Mouse (Mus musculus): ENCODE results near the gene Lta. TPM values are rescaled to one million over a fixed set of nuclear protein-coding genes. Genes with fewer than 3 reads are reported as not detected.

Gene Lta
- polyA plus RNA-seq, 1 experiment from 2014 or later: not detected

GRCm38 (mm10) chr17:35222299-35222698, 17.1 kb upstream of the Lta start:
- 0 out of 2 replicates have a peak overlapping the region, but pooled peaks have one; percentile 22 for H3K27ac ChIP-seq (ENCODE audit: low read depth, low read length)
- DNase-seq (ENCODE audit: low spot score) (no peak), ATAC-seq (replicated peaks; ENCODE audit: low FRiP score) (no peak)
- no peak overlapping the region for H3K4me3 ChIP-seq (ENCODE audit: low read depth, low read length)
- H3K36me3 ChIP-seq (ENCODE audit: control insufficient read depth, insufficient read depth, low read length): peaks cover 20% of the 10 kb centered on the region; the same call in 1 of the 2 replicates
- peaks cover 11% of the 10 kb centered on the region for H3K4me1 ChIP-seq (replicated peaks; ENCODE audit: control insufficient read depth, insufficient read depth, low read length)
- H3K27me3 ChIP-seq (replicated peaks; ENCODE audit: control insufficient read depth, insufficient read depth, low read length): no peaks in the 10 kb centered on the region
- 62% methylated on average over 6 of the region's 6 CpGs for WGBS
- H3K4me2 ChIP-seq: no peak overlapping the region
- no peaks in the 10 kb centered on the region for H3K9me3 ChIP-seq (ENCODE audit: control insufficient read depth, low read length)
- no peak overlapping the region for H3K9ac ChIP-seq (ENCODE audit: low read depth, low read length)

GRCm38 (mm10) chr17:35220156-35220952, 15.2 kb upstream of the Lta start, which contains the start of gene Gm16181:
Gene Gm16181 (plus strand): TSS chr17:35220834.
- 72% methylated on average over 28 of the region's 28 CpGs for WGBS
- H3K9ac ChIP-seq (ENCODE audit: low read depth, low read length): no peak within 1 kb of the TSS
- ATAC-seq (replicated peaks; ENCODE audit: low FRiP score) (no peak), DNase-seq (ENCODE audit: low spot score) (no peak)
- no peak within 1 kb of the TSS for H3K4me2 ChIP-seq
- peak within 1 kb of the TSS; percentile 32; the same call in 1 of the 2 replicates for H3K27ac ChIP-seq (ENCODE audit: low read depth, low read length)
- H3K4me1 ChIP-seq (replicated peaks; ENCODE audit: control insufficient read depth, insufficient read depth, low read length): peaks cover 11% of the 10 kb centered on the region
- H3K27me3 ChIP-seq (replicated peaks; ENCODE audit: control insufficient read depth, insufficient read depth, low read length): no peaks in the 10 kb centered on the region
- H3K36me3 ChIP-seq (ENCODE audit: control insufficient read depth, insufficient read depth, low read length): peaks cover 19% of the 10 kb centered on the region; the same call in 1 of the 2 replicates
- H3K4me3 ChIP-seq (ENCODE audit: low read depth, low read length): no peak within 1 kb of the TSS
- H3K9me3 ChIP-seq (ENCODE audit: control insufficient read depth, low read length): no peaks in the 10 kb centered on the region

- Histone ChIP-seq H3K27me3 (replicated peaks; ENCODE audit: control insufficient read depth, insufficient read depth, low read length) (no peaks in the 10 kb centered on the region), H3K4me3 (ENCODE audit: low read depth, low read length) (no peak overlapping the region), H3K36me3 (ENCODE audit: control insufficient read depth, insufficient read depth, low read length) (peaks cover 14% of the 10 kb centered on the region; the same call in 1 of the 2 replicates), H3K9ac (ENCODE audit: low read depth, low read length) (no peak overlapping the region), H3K9me3 (ENCODE audit: control insufficient read depth, low read length) (no peaks in the 10 kb centered on the region), H3K4me2 (no peak overlapping the region), H3K27ac (ENCODE audit: low read depth, low read length) (0 out of 2 replicates have a peak overlapping the region, but pooled peaks have one; percentile 22), H3K4me1 (replicated peaks; ENCODE audit: control insufficient read depth, insufficient read depth, low read length) (peaks cover 11% of the 10 kb centered on the region)
- DNase-seq (ENCODE audit: low spot score): no peak
- no peak for ATAC-seq (replicated peaks; ENCODE audit: low FRiP score)
- 38% methylated on average over 6 of the region's 6 CpGs for WGBS
These were observed 14.5 kb upstream of the Lta start for GRCm38 (mm10) chr17:35219601-35220041.

- Histone ChIP-seq H3K27ac (ENCODE audit: low read depth, low read length) (0 out of 2 replicates have a peak overlapping the region, but pooled peaks have one; percentile 3), H3K9ac (ENCODE audit: low read depth, low read length) (no peak overlapping the region), H3K4me2 (peak overlapping the region; percentile 22), H3K4me3 (ENCODE audit: low read depth, low read length) (peak overlapping the region; percentile 8; the same call in 1 of the 2 replicates), H3K36me3 (ENCODE audit: control insufficient read depth, insufficient read depth, low read length) (peaks cover 14% of the 10 kb centered on the region; the same call in 1 of the 2 replicates), H3K4me1 (replicated peaks; ENCODE audit: control insufficient read depth, insufficient read depth, low read length) (peaks cover 11% of the 10 kb centered on the region), H3K27me3 (replicated peaks; ENCODE audit: control insufficient read depth, insufficient read depth, low read length) (no peaks in the 10 kb centered on the region), H3K9me3 (ENCODE audit: control insufficient read depth, low read length) (no peaks in the 10 kb centered on the region)
- WGBS: 43% methylated on average over 18 of the region's 18 CpGs
- ATAC-seq (replicated peaks; ENCODE audit: low FRiP score): peak; percentile 49; the same call in 1 of the 2 replicates
- no peak for DNase-seq (ENCODE audit: low spot score)
These were observed 13.5 kb upstream of the Lta start for GRCm38 (mm10) chr17:35218516-35219193.

- Histone ChIP-seq H3K9ac (ENCODE audit: low read depth, low read length) (no peak overlapping the region), H3K27me3 (replicated peaks; ENCODE audit: control insufficient read depth, insufficient read depth, low read length) (no peaks in the 10 kb centered on the region), H3K4me3 (ENCODE audit: low read depth, low read length) (no peak overlapping the region), H3K4me2 (no peak overlapping the region), H3K27ac (ENCODE audit: low read depth, low read length) (no peak overlapping the region), H3K9me3 (ENCODE audit: control insufficient read depth, low read length) (no peaks in the 10 kb centered on the region), H3K36me3 (ENCODE audit: control insufficient read depth, insufficient read depth, low read length) (no peaks in the 10 kb centered on the region), H3K4me1 (replicated peaks; ENCODE audit: control insufficient read depth, insufficient read depth, low read length) (peaks cover 2% of the 10 kb centered on the region; the same call in 1 of the 2 replicates)
- WGBS: 85% methylated on average over 5 of the region's 5 CpGs
- DNase-seq (ENCODE audit: low spot score) (no peak), ATAC-seq (replicated peaks; ENCODE audit: low FRiP score) (no peak)
These were observed 7.9 kb upstream of the Lta start for GRCm38 (mm10) chr17:35213071-35213470.

- H3K9me3 ChIP-seq (ENCODE audit: control insufficient read depth, low read length): no peaks in the 10 kb centered on the region
- WGBS: 69% methylated on average over 3 of the region's 3 CpGs
- H3K4me1 ChIP-seq (replicated peaks; ENCODE audit: control insufficient read depth, insufficient read depth, low read length): peaks cover 2% of the 10 kb centered on the region; the same call in 1 of the 2 replicates
These were observed 5.4 kb upstream of the Lta start for GRCm38 (mm10) chr17:35210593-35210992.

GRCm38 (mm10) chr17:35209785-35210535, 4.8 kb upstream of the Lta start:
- ATAC-seq (replicated peaks; ENCODE audit: low FRiP score) (no peak), DNase-seq (ENCODE audit: low spot score) (no peak)
- Histone ChIP-seq H3K4me1 (replicated peaks; ENCODE audit: control insufficient read depth, insufficient read depth, low read length) (peaks cover 2% of the 10 kb centered on the region; the same call in 1 of the 2 replicates), H3K27me3 (replicated peaks; ENCODE audit: control insufficient read depth, insufficient read depth, low read length) (peaks cover 5% of the 10 kb centered on the region), H3K9ac (ENCODE audit: low read depth, low read length) (no peak overlapping the region), H3K9me3 (ENCODE audit: control insufficient read depth, low read length) (no peaks in the 10 kb centered on the region), H3K27ac (ENCODE audit: low read depth, low read length) (no peak overlapping the region), H3K36me3 (ENCODE audit: control insufficient read depth, insufficient read depth, low read length) (no peaks in the 10 kb centered on the region), H3K4me3 (ENCODE audit: low read depth, low read length) (no peak overlapping the region), H3K4me2 (no peak overlapping the region)
- WGBS: 61% methylated on average over 12 of the region's 12 CpGs

More at GRCm38 (mm10) chr17:35210593-35210992, 5.4 kb upstream of the Lta start:
- no peaks in the 10 kb centered on the region for H3K27me3 ChIP-seq (replicated peaks; ENCODE audit: control insufficient read depth, insufficient read depth, low read length)
- no peak for DNase-seq (ENCODE audit: low spot score)
- H3K36me3 ChIP-seq (ENCODE audit: control insufficient read depth, insufficient read depth, low read length): no peaks in the 10 kb centered on the region
- H3K4me2 ChIP-seq: no peak overlapping the region
- no peak overlapping the region for H3K9ac ChIP-seq (ENCODE audit: low read depth, low read length)
- H3K27ac ChIP-seq (ENCODE audit: low read depth, low read length): no peak overlapping the region
- no peak for ATAC-seq (replicated peaks; ENCODE audit: low FRiP score)
- H3K4me3 ChIP-seq (ENCODE audit: low read depth, low read length): no peak overlapping the region

- H3K27ac ChIP-seq (ENCODE audit: low read depth, low read length): no peak overlapping the region
- peaks cover 3% of the 10 kb centered on the region; the same call in 1 of the 2 replicates for H3K4me1 ChIP-seq (replicated peaks; ENCODE audit: control insufficient read depth, insufficient read depth, low read length)
- no peak overlapping the region for H3K4me3 ChIP-seq (ENCODE audit: low read depth, low read length)
- DNase-seq (ENCODE audit: low spot score): no peak
- no peak overlapping the region for H3K4me2 ChIP-seq
- no peak for ATAC-seq (replicated peaks; ENCODE audit: low FRiP score)
- no peaks in the 10 kb centered on the region for H3K36me3 ChIP-seq (ENCODE audit: control insufficient read depth, insufficient read depth, low read length)
- H3K9ac ChIP-seq (ENCODE audit: low read depth, low read length): no peak overlapping the region
- 48% methylated on average over 10 of the region's 10 CpGs for WGBS
- peaks cover 51% of the 10 kb centered on the region for H3K27me3 ChIP-seq (replicated peaks; ENCODE audit: control insufficient read depth, insufficient read depth, low read length)
- no peaks in the 10 kb centered on the region for H3K9me3 ChIP-seq (ENCODE audit: control insufficient read depth, low read length)
These were observed 224 bp upstream of the Lta start for GRCm38 (mm10) chr17:35205380-35205769.
